ENCODE assay signal across 15 mouse cellular contexts in genomic region chr9:107729709-107730108, GRCm38 (mm10). TPM values are rescaled to one million over a fixed set of nuclear protein-coding genes. Genes with fewer than 3 reads are reported as not detected.
DNase-seq lines count a peak whose midpoint lies in the region; ATAC-seq lines count a peak whose summit lies in the region.
"Had no signal": no experiment of that assay in that cellular context is flagged by ENCODE, and none has a peak within 500 bp of the region (broad histone marks: within the 10 kb centered on the region; RNA-seq: fewer than 3 reads in every experiment).

No protein-coding gene starts in this region.

- H3K4me2 ChIP-seq in hindbrain, embryonic 11.5 days (replicated peaks; ENCODE audit: low read depth, low read length) = no peak overlapping the region
- H3K4me2 ChIP-seq: embryonic facial prominence, embryonic 13.5 days; liver, embryonic 12.5 days had no signal

- H3K27ac ChIP-seq in hindbrain, embryonic 11.5 days (ENCODE audit: low read depth, low read length) = peak overlapping the region; percentile 19
- peak overlapping the region; percentile 79 for H3K27ac ChIP-seq in midbrain, embryonic 10.5 days (replicated peaks)
- H3K27ac ChIP-seq: liver, embryonic 12.5 days had no signal

- H3K27me3 ChIP-seq in hindbrain, embryonic 11.5 days (ENCODE audit: control insufficient read depth, insufficient read depth, low read length) = no peaks in the 10 kb centered on the region
- peaks cover 7% of the 10 kb centered on the region for H3K27me3 ChIP-seq in midbrain, embryonic 10.5 days (ENCODE audit: low read depth, poor library complexity, severe bottlenecking)
- H3K27me3 ChIP-seq: embryonic facial prominence, embryonic 13.5 days had no signal

- intact Hi-C loops in left cerebral cortex, postnatal 25 days (cut with DNase I) = no loop called here
- intact Hi-C loops in left cerebral cortex, postnatal 4 days (cut with DNase I) = no loop called here

- DNase-seq in embryo, embryonic 10.5 days (ENCODE audit: low spot score) = peak; percentile 73
- DNase-seq in embryo, embryonic 10 days (ENCODE audit: low spot score) = no peak
- DNase-seq in hindbrain, embryonic 11.5 days (ENCODE audit: low spot score) = peak; percentile 56
- peak; percentile 72 for DNase-seq in midbrain, embryonic 10.5 days (ENCODE audit: low spot score)
- no peak for DNase-seq in left cerebral cortex, postnatal 25 days (ENCODE audit: low spot score in 2 of 2)
- no peak for DNase-seq in layer of hippocampus, postnatal 10 days (ENCODE audit: low spot score in 2 of 2)
- DNase-seq in ovary, postnatal 10 days (ENCODE audit: low spot score) = no peak
- no peak for DNase-seq in left cerebral cortex, postnatal 4 days
- DNase-seq: gastrocnemius, postnatal 36 days; lung, postnatal 36 days had no signal

- no peak overlapping the region for H3K4me3 ChIP-seq in hindbrain, embryonic 11.5 days (ENCODE audit: low read depth, low read length)
- H3K4me3 ChIP-seq in midbrain, embryonic 10.5 days = no peak overlapping the region
- H3K4me3 ChIP-seq: embryonic facial prominence, embryonic 13.5 days; liver, embryonic 12.5 days; myocyte had no signal

- WGBS in hindbrain, embryonic 11.5 days = 18% methylated on average over 3 of the region's 3 CpGs
- 11% methylated on average over 3 of the region's 3 CpGs for WGBS in midbrain, embryonic 10.5 days

- H3K9me3 ChIP-seq in hindbrain, embryonic 11.5 days (ENCODE audit: control insufficient read depth, low read length) = no peaks in the 10 kb centered on the region
- H3K9me3 ChIP-seq in midbrain, embryonic 10.5 days (replicated peaks) = no peaks in the 10 kb centered on the region
- H3K9me3 ChIP-seq: embryonic facial prominence, embryonic 13.5 days; liver, embryonic 12.5 days had no signal

- 0 out of 2 replicates have a peak, but pooled peaks cover 2% of the 10 kb centered on the region for H3K4me1 ChIP-seq in hindbrain, embryonic 11.5 days (replicated peaks; ENCODE audit: control insufficient read depth, insufficient read depth, low read length)
- H3K4me1 ChIP-seq in midbrain, embryonic 10.5 days = peaks cover 74% of the 10 kb centered on the region

- ATAC-seq in hindbrain, embryonic 11.5 days (ENCODE audit: low FRiP score) = no peak
- ATAC-seq: activated CD4-positive, CD25-positive, alpha-beta regulatory T cell, adult 4 months; intestine, postnatal 0 days; liver, embryonic 12.5 days had no signal

- H3K9ac ChIP-seq in hindbrain, embryonic 11.5 days (ENCODE audit: low read depth, low read length) = no peak overlapping the region
- H3K9ac ChIP-seq: liver, embryonic 12.5 days had no signal

- no peaks in the 10 kb centered on the region for H3K36me3 ChIP-seq in hindbrain, embryonic 11.5 days (ENCODE audit: control insufficient read depth, insufficient read depth, low read length)
- H3K36me3 ChIP-seq in midbrain, embryonic 10.5 days = no peaks in the 10 kb centered on the region
- H3K36me3 ChIP-seq: embryonic facial prominence, embryonic 13.5 days; liver, embryonic 12.5 days had no signal

RNA-seq across cellular contexts. Expression of gene Sema3f, which starts 19.4 kb away (rescaled TPM):
- 10.7 and 12.0 TPM in 2 replicates for polyA plus RNA-seq in hindbrain, embryonic 11.5 days (2014; fragmentation: Nextera tagmentation; extraction: Ambion mirVana)
- polyA plus RNA-seq in midbrain, embryonic 10.5 days (2016; fragmentation: Nextera tagmentation; extraction: Ambion mirVana) = 14.9 and 17.2 TPM in 2 replicates
- 10 to 100 TPM; 16.6 to 17.8 TPM for total RNA-seq in left cerebral cortex, postnatal 25 days (2021)
- 1 to 10 TPM; 6.7 to 9.1 TPM for total RNA-seq in layer of hippocampus, postnatal 10 days (2021)
- total RNA-seq in left cerebral cortex, postnatal 4 days (2021) = 10 to 100 TPM; 44.6 to 52.6 TPM
- polyA plus RNA-seq: activated CD4-positive, CD25-positive, alpha-beta regulatory T cell, adult 4 months had no signal

RNA-seq across cellular contexts. Expression of gene Rbm5, which starts 41.1 kb away (rescaled TPM):
- 198 and 241 TPM in 2 replicates for polyA plus RNA-seq in hindbrain, embryonic 11.5 days (2014; fragmentation: Nextera tagmentation; extraction: Ambion mirVana)
- polyA plus RNA-seq in midbrain, embryonic 10.5 days (2016; fragmentation: Nextera tagmentation; extraction: Ambion mirVana) = 200 and 220 TPM in 2 replicates
- 100 to 1,000 TPM; 122 to 155 TPM for total RNA-seq in left cerebral cortex, postnatal 25 days (2021)
- total RNA-seq in layer of hippocampus, postnatal 10 days (2021) = 100 to 1,000 TPM; 159 to 181 TPM
- total RNA-seq in left cerebral cortex, postnatal 4 days (2021) = 100 to 1,000 TPM; 194 to 195 TPM

RNA-seq across cellular contexts. Expression of gene Gnat1, which starts 50.2 kb away (rescaled TPM):
- polyA plus RNA-seq in hindbrain, embryonic 11.5 days (2014; fragmentation: Nextera tagmentation; extraction: Ambion mirVana) = 0.84 and 1.2 TPM in 2 replicates
- 3.2 and 3.6 TPM in 2 replicates for polyA plus RNA-seq in midbrain, embryonic 10.5 days (2016; fragmentation: Nextera tagmentation; extraction: Ambion mirVana)
- under 1 TPM; 0.18 to 0.21 TPM for total RNA-seq in left cerebral cortex, postnatal 25 days (2021)
- total RNA-seq in layer of hippocampus, postnatal 10 days (2021) = 1 to 10 TPM in 1 of 2 experiments, under 1 TPM in 1; 0.71 to 1.1 TPM
- 1 to 10 TPM in 1 of 2 experiments, under 1 TPM in 1; 0.30 to 1.1 TPM for total RNA-seq in left cerebral cortex, postnatal 4 days (2021)
- total RNA-seq: gastrocnemius, postnatal 36 days had no signal
- polyA plus RNA-seq: myocyte had no signal

Comparison
In these comparisons a context has a peak if more than half of its experiments do, and no peak if none do; other contexts are left out.
1. DNase-seq: peak in embryo, embryonic 10.5 days (single experiment), hindbrain, embryonic 11.5 days (single experiment) and midbrain, embryonic 10.5 days (single experiment); none in embryo, embryonic 10 days (single experiment), left cerebral cortex, postnatal 25 days (0 of 2), layer of hippocampus, postnatal 10 days (0 of 2), ovary, postnatal 10 days (single experiment) and left cerebral cortex, postnatal 4 days (single experiment).